Mouse (Mus musculus) neural tube, embryonic 12.5 days (tissue): ENCODE measurements at regions not wholly inside any gene's neighbourhood (a gene's known extent, or its start where the extent isn't known, plus 50 kb on each side); places are given as distances from the start of the nearest gene placed in this dataset.
A peak's percentile ranks its signal among the peaks of the same experiment; 100 is the strongest.

ENCODE experiments used
- ATAC-seq: fragments of 200-750 bp; cut with Nextera tagmentation; 2 replicates; pipeline ENCODE4 v1.8.0; 2017; ENCODE audit warnings: low read depth, mild to moderate bottlenecking, moderate TSS enrichment, moderate library complexity; ENCODE audit not compliant: low FRiP score
- H3K27ac ChIP-seq: fragments of 300-500 bp; sonication (generic); 2 replicates; pipeline ENCODE4 v1.5.1; 2016
- H3K27me3 ChIP-seq: fragments of 300-500 bp; sonication (generic); replicated peaks from 2 replicates; pipeline ENCODE4 v1.6.1; 2016; ENCODE audit warnings: mild to moderate bottlenecking
- H3K36me3 ChIP-seq: fragments of 300-500 bp; sonication (generic); 2 replicates; pipeline ENCODE4 v1.6.1; 2016; ENCODE audit warnings: mild to moderate bottlenecking
- H3K4me1 ChIP-seq: fragments of 300-500 bp; sonication (generic); 2 replicates; pipeline ENCODE4 v1.6.1; 2016
- H3K4me2 ChIP-seq: fragments of 300-500 bp; sonication (generic); replicated peaks from 2 replicates; pipeline ENCODE4 v1.6.1; 2016; ENCODE audit warnings: mild to moderate bottlenecking
- H3K4me3 ChIP-seq: fragments of 300-500 bp; sonication (generic); 2 replicates; pipeline ENCODE4 v1.5.1; 2016
- H3K9ac ChIP-seq: fragments of 300-500 bp; sonication (generic); 2 replicates; pipeline ENCODE4 v1.6.1; 2016; ENCODE audit warnings: mild to moderate bottlenecking
- H3K9me3 ChIP-seq: fragments of 300-500 bp; sonication (generic); 2 replicates; pipeline ENCODE4 v1.6.1; 2016; ENCODE audit warnings: mild to moderate bottlenecking
- WGBS: fragments of 180-500 bp; shearing (Covaris S2); methylation state at CpG from one replicate; pipeline ENCODE4 v1.1.7; 2016; 5-methylcytosine and 5-hydroxymethylcytosine counted together

- Histone ChIP-seq H3K4me2 (no peak overlapping the region), H3K36me3 (no peaks in the 10 kb centered on the region), H3K4me3 (no peak overlapping the region), H3K27me3 (no peaks in the 10 kb centered on the region), H3K9ac (no peak overlapping the region), H3K9me3 (no peaks in the 10 kb centered on the region), H3K27ac (no peak overlapping the region), H3K4me1 (peaks cover 9% of the 10 kb centered on the region)
- WGBS: 81% methylated on average over 7 of the region's 7 CpGs
- ATAC-seq: no peak
These were observed 269.0 kb upstream of the Pfn2 start for GRCm38 (mm10) chr3:58116848-58117247.

GRCm38 (mm10) chr3:58120051-58120450, 272.2 kb upstream of the Pfn2 start:
- Histone ChIP-seq H3K4me2 (no peak overlapping the region), H3K27me3 (no peaks in the 10 kb centered on the region), H3K4me1 (no peaks in the 10 kb centered on the region), H3K9me3 (no peaks in the 10 kb centered on the region), H3K36me3 (no peaks in the 10 kb centered on the region), H3K27ac (no peak overlapping the region), H3K9ac (no peak overlapping the region), H3K4me3 (no peak overlapping the region)
- 39% methylated on average over 3 of the region's 3 CpGs for WGBS
- no peak for ATAC-seq

GRCm38 (mm10) chr3:58122456-58123359, 274.8 kb upstream of the Pfn2 start:
- Histone ChIP-seq H3K4me2 (no peak overlapping the region), H3K9ac (no peak overlapping the region), H3K27me3 (no peaks in the 10 kb centered on the region), H3K36me3 (no peaks in the 10 kb centered on the region), H3K4me1 (no peaks in the 10 kb centered on the region), H3K27ac (no peak overlapping the region), H3K4me3 (no peak overlapping the region), H3K9me3 (no peaks in the 10 kb centered on the region)
- peak; percentile 91 for ATAC-seq
- 47% methylated on average over 19 of the region's 19 CpGs for WGBS

DNA sequence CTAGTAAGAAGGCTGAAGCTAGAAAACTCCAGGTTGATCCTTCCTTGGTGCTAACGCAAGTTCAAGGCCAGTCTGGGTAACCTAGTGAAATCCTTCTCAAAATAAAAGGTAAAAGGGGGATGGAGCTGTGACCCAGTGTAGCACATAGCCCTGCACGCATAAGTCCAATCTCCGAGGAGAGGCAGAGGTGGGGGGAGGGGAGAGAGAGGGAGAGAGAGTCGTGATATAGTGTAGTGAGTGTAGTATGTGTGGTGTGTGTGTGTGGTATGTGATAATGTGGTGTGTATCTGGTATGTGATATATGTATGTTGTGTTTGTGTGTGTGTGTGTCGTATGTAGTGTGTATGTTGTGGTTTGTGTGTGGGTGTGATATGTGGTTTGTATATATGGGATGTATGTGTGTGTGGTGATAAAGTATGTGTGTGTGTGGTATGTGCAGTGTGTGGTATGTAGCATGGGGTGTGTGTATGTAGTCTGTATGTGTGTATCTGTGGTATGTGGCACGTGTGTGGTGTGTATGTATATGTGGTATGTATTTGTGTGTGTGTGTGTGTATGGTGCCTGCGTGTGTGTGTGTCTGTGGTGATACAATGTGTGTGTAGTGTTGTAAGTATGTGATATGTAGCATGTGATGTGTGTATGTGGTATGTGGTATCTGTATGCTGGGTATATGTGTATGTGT, 275.7 kb upstream of the Pfn2 start:
- 0 out of 2 replicates have a peak, but pooled peaks have one; percentile 18 for ATAC-seq
- 78% methylated on average over 7 of the region's 7 CpGs for WGBS
- Histone ChIP-seq H3K27ac (no peak overlapping the region), H3K4me2 (no peak overlapping the region), H3K36me3 (no peaks in the 10 kb centered on the region), H3K4me1 (no peaks in the 10 kb centered on the region), H3K27me3 (no peaks in the 10 kb centered on the region), H3K9me3 (no peaks in the 10 kb centered on the region), H3K9ac (no peak overlapping the region), H3K4me3 (no peak overlapping the region)

GRCm38 (mm10) chr3:58124886-58125285, 277.0 kb upstream of the Pfn2 start:
- no peak overlapping the region for H3K4me3 ChIP-seq
- no peaks in the 10 kb centered on the region for H3K36me3 ChIP-seq
- no peaks in the 10 kb centered on the region for H3K4me1 ChIP-seq
- no peak for ATAC-seq
- no peaks in the 10 kb centered on the region for H3K27me3 ChIP-seq
- no peak overlapping the region for H3K4me2 ChIP-seq
- WGBS: 79% methylated on average over 1 of the region's 1 CpGs
- H3K9me3 ChIP-seq: no peaks in the 10 kb centered on the region
- H3K9ac ChIP-seq: no peak overlapping the region
- no peak overlapping the region for H3K27ac ChIP-seq

DNA sequence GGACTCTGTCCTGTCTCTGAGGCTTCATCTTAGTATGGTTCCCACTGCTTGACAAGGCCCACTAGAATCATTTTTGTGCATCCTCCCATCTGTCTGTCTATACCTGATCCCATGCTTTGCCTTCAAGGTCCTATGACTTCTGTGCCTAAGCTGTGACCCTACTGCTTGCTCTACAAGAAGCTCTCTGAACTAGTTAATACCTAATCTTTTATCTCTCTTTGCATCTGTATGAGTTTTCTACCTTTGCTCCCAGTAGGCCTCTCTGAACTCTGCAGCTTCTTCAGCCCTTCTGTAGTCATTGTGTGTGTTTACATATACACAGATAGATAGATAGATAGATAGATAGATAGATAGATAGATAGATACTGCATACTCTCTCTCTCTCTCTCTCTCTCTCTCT, 279.1 kb upstream of the Pfn2 start:
- no peaks in the 10 kb centered on the region for H3K9me3 ChIP-seq
- H3K36me3 ChIP-seq: no peaks in the 10 kb centered on the region
- H3K4me1 ChIP-seq: no peaks in the 10 kb centered on the region
- no peak overlapping the region for H3K9ac ChIP-seq
- H3K4me3 ChIP-seq: no peak overlapping the region
- H3K4me2 ChIP-seq: no peak overlapping the region
- H3K27ac ChIP-seq: no peak overlapping the region
- H3K27me3 ChIP-seq: no peaks in the 10 kb centered on the region
- ATAC-seq: no peak

DNA sequence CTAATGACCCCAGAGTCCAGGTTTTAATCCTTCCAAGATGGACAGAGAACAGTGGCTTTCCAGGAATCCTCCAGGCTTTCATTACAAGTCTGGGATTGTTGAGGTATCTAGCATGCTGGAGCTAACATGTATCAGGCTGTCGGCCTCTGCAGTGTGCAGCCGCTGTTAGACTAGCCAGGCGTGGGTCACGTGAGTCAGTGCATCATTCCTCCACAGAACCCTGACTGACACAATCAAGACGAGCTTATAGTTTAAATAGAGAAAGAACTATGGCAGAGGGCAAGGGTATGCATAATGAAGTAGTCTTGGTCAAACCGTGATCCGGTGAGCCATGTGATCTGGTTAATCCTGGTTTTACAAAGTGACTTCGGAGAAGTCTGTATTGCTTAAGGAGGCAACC, 280.2 kb upstream of the Pfn2 start:
- Histone ChIP-seq H3K36me3 (no peaks in the 10 kb centered on the region), H3K9me3 (no peaks in the 10 kb centered on the region), H3K27me3 (no peaks in the 10 kb centered on the region), H3K27ac (no peak overlapping the region), H3K4me2 (no peak overlapping the region), H3K4me1 (no peaks in the 10 kb centered on the region), H3K4me3 (no peak overlapping the region), H3K9ac (no peak overlapping the region)
- 82% methylated on average over 8 of the region's 8 CpGs for WGBS
- ATAC-seq: no peak

DNA sequence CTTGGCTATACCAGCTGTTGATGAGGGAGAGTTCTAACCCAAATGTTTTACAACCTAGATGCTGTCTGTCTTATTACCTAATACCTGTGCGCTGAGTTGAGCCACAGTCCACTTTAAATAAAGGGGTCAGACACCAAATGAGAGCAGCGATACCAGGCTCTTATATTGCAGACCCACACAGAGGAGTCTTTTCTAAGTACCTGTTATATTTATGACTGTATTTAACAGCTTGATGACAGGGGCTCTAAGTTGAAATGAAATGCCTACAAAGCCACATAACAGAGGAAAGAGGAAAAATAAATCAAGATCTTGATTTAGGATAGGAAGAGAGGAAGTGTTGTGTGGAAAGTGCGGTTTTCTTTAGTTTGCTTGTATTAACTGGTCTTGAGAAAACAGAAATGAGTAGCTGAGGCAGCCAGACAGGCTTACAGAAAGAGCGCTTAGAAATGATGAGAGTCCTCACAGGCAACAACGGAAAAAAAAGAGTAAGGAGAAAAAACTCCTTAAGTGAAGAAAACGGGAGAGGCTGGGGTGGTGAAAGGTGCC, 281.6 kb upstream of the Pfn2 start:
- no peak overlapping the region for H3K4me2 ChIP-seq
- no peak overlapping the region for H3K9ac ChIP-seq
- 55% methylated on average over 6 of the region's 6 CpGs for WGBS
- no peaks in the 10 kb centered on the region for H3K27me3 ChIP-seq
- no peak overlapping the region for H3K27ac ChIP-seq
- no peak overlapping the region for H3K4me3 ChIP-seq
- H3K4me1 ChIP-seq: no peaks in the 10 kb centered on the region
- no peak for ATAC-seq
- H3K36me3 ChIP-seq: no peaks in the 10 kb centered on the region
- no peaks in the 10 kb centered on the region for H3K9me3 ChIP-seq

DNA sequence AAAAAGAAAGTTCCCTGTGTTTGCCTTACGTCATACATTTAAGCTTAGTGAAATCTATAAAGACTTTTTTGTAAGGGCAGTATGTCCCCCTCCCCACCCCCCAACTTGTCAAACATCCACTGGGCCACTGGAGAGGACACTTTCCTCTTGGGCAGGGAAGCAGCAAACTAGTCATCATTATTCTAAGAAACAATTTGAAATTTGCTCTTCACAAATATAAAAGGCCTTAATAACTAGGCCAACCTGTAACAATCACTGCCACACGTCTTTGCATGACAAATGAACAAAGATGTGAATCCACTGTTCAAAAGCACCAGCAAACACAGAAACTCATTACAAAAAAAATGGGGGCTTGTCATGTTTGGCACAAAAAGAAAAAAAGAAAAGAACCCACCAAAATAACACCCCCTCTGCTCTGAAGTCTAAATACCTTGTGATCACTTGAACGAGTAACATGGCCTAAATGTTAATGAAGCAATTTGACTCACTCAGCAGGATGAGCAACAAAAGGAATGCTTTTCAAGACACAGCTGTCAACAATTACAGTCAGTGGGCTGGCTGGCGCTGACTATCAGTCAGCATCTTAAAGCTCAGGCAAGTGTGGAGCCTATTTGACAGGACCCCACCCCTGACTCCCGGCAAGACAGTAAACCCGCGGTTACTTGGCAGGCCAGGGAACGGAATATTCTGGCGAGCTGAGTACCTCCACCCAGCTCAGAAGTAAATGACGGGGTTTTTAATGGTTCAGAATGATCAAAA, 278.7 kb upstream of the Tsc22d2 start:
- Histone ChIP-seq H3K27me3 (no peaks in the 10 kb centered on the region), H3K27ac (no peak overlapping the region), H3K4me3 (no peak overlapping the region), H3K9me3 (no peaks in the 10 kb centered on the region), H3K4me2 (no peak overlapping the region), H3K4me1 (no peaks in the 10 kb centered on the region), H3K36me3 (no peaks in the 10 kb centered on the region), H3K9ac (no peak overlapping the region)
- 18% methylated on average over 10 of the region's 10 CpGs for WGBS
- no peak for ATAC-seq

DNA sequence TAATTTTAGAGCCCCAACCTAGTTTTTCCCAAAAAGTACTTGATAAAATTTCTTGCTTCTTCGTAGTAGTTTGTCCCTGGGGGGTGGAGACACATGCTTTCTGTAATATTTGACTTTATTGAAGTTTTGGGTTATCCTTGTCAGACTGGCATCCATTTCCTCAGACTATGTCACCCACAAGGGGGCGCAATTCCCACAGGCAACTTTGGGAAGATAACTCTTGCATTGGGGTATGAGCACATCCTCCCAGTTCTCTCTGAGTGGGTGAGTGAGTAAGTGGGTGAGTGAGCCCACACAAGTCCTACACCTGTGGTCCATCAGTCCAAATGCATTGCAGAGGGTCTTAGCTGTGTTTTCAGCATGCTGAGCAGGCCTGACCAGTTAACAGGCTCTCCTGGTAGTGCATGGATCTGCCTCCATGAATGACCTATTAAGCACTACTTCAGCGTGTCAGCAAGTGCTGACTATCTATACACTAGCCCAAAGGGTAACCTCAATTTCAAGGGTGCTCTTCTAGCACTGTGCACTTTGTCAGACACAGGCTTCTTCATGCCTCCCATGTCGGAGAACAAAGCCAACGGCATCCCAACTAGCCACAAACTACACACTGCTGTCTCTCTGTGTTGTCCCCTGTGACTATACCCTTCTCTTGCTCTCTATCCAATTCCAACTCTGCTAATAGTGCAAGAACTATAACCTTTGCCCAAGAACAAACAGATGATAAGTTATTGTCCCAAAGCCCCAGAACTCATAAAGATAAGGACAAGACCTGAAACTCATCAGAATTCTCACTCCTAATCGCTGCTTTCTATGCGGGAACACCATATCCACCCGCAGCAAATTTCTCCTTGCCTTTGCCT, 275.6 kb upstream of the Tsc22d2 start:
- no peaks in the 10 kb centered on the region for H3K27me3 ChIP-seq

DNA sequence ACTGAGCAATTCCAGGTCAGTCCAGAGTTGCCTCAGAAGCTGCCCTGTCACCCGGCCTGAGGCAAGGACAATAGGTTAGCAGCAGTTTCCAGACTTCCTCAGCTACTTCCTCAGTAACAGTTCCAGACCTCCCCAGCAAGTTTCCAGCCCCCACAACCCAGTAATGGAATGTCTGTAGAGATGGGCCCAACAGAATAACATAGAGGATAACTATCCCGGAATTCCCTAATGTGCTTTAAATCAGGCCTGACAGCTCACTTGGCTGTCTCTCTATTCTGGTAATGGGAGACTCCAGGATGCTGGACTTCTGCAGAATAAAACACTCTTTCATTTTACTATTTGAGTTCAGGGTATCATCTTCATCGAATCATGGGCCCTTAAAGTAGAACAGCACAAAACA, 268.4 kb upstream of the Tsc22d2 start:
- ATAC-seq: no peak
- Histone ChIP-seq H3K4me2 (no peak overlapping the region), H3K4me1 (no peaks in the 10 kb centered on the region), H3K9me3 (no peaks in the 10 kb centered on the region), H3K36me3 (no peaks in the 10 kb centered on the region), H3K9ac (no peak overlapping the region), H3K27ac (no peak overlapping the region), H3K4me3 (no peak overlapping the region), H3K27me3 (no peaks in the 10 kb centered on the region)
- 62% methylated on average over 3 of the region's 3 CpGs for WGBS

More for the DNA sequence above, 275.6 kb upstream of the Tsc22d2 start:
- no peaks in the 10 kb centered on the region for H3K36me3 ChIP-seq
- 78% methylated on average over 8 of the region's 8 CpGs for WGBS
- H3K9me3 ChIP-seq: no peaks in the 10 kb centered on the region
- H3K9ac ChIP-seq: no peak overlapping the region
- ATAC-seq: no peak
- no peaks in the 10 kb centered on the region for H3K4me1 ChIP-seq
- H3K4me2 ChIP-seq: no peak overlapping the region
- no peak overlapping the region for H3K27ac ChIP-seq
- H3K4me3 ChIP-seq: no peak overlapping the region
